Mouse (Mus musculus) stomach, postnatal 0 days (tissue): Measurements from ENCODE around the gene Fam192a. TPM values are rescaled to one million over a fixed set of nuclear protein-coding genes. Genes with fewer than 3 reads are reported as not detected.

Experiments
- ATAC-seq: fragments of 200-750 bp; cut with Nextera tagmentation; 2 replicates; pipeline ENCODE4 v1.8.0; 2017; ENCODE audit not compliant: low FRiP score, low TSS enrichment
- DNase-seq: peaks from one replicate; pipeline ENCODE4 v3.0.0-alpha.2; 2016; ENCODE audit warnings: low spot score
- H3K27ac ChIP-seq: fragments of 300-500 bp; sonication (generic); replicated peaks from 2 replicates; pipeline ENCODE4 v1.5.1; 2014; ENCODE audit warnings: mild to moderate bottlenecking, control low read depth
- H3K27me3 ChIP-seq: fragments of 300-500 bp; sonication (generic); 2 replicates; pipeline ENCODE4 v1.6.1; 2014; ENCODE audit warnings: low read length; ENCODE audit not compliant: control insufficient read depth, insufficient read depth
- H3K36me3 ChIP-seq: fragments of 300-500 bp; sonication (generic); 2 replicates; pipeline ENCODE4 v1.6.1; 2014; ENCODE audit warnings: low read length, mixed read lengths; ENCODE audit not compliant: control insufficient read depth, insufficient read depth
- H3K4me1 ChIP-seq: fragments of 300-500 bp; sonication (generic); replicated peaks from 2 replicates; pipeline ENCODE4 v1.6.1; 2014; ENCODE audit warnings: antibody characterized with exemption; ENCODE audit not compliant: control insufficient read depth, insufficient read depth
- H3K4me2 ChIP-seq: fragments of 300-500 bp; sonication (generic); replicated peaks from 2 replicates; pipeline ENCODE4 v1.6.1; 2014; ENCODE audit warnings: low read depth, mild to moderate bottlenecking, control low read depth, moderate library complexity
- H3K4me3 ChIP-seq: fragments of 300-500 bp; sonication (generic); 2 replicates; pipeline ENCODE4 v1.5.1; 2014; ENCODE audit warnings: low read depth, low read length, control low read depth
- H3K9ac ChIP-seq: fragments of 300-500 bp; sonication (generic); 2 replicates; pipeline ENCODE4 v1.6.1; 2014; ENCODE audit warnings: mild to moderate bottlenecking, low read length, control low read depth, mixed read lengths
- H3K9me3 ChIP-seq: fragments of 300-500 bp; sonication (generic); 2 replicates; pipeline ENCODE4 v1.6.1; 2016; ENCODE audit warnings: low read length; ENCODE audit not compliant: control insufficient read depth
- CTCF ChIP-seq: IDR thresholded peaks from 2 replicates; pipeline ENCODE4 v1.5.1; 2016; ENCODE audit warnings: antibody characterized with exemption, low read depth, mild to moderate bottlenecking, moderate library complexity
- EP300 ChIP-seq: optimal IDR thresholded peaks from 2 replicates; pipeline ENCODE3; 2016; ENCODE audit warnings: antibody characterized with exemption
- WGBS: fragments of 180-500 bp; shearing (Covaris S2); extraction: QIAGEN DNeasy Blood & Tissue Kit; methylation state at CpG from one replicate; pipeline ENCODE4 v1.1.7; 2014; 5-methylcytosine and 5-hydroxymethylcytosine counted together
- polyA plus RNA-seq: library from polyadenylated mRNA; unstranded; fragments of >200 nt; fragmentation: Nextera tagmentation; extraction: Ambion mirVana; gene quantifications from 2 replicates; pipeline ENCODE4 v1.2.1, GENCODE M21; 2015

Gene Fam192a
- polyA plus RNA-seq, 1 experiment from 2014 or later = 44.7 TPM

- DNase-seq = no peak
Observed at GRCm38 (mm10) chr8:94581820-94582483, 19.8 kb downstream of the Fam192a start.

DNA sequence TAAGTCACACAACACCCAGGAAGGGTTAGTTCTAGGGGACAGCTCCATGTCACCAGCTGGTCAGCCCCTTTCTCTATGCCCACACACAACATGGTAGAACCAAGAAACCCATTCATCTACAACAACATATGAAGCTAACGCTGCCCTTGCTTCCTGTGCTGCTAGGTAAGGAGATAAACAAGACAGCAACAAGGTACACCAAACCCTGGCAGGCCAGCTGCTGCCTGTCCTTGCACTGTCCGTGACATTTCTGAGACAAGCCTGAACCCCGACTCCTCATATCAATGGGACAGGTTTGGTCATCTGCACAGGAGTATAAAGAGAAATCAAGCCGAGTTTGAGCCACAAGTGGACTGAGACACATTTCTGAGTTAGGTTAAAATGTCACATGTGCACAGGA is 26.6 kb downstream of the Fam192a start:
- H3K4me1 ChIP-seq = no peaks in the 10 kb centered on the region
- TF ChIP-seq EP300 (no peak), CTCF (no peak)
- no peak for ATAC-seq
- no peak overlapping the region for H3K4me2 ChIP-seq
- H3K36me3 ChIP-seq = peaks cover 24% of the 10 kb centered on the region
- no peaks in the 10 kb centered on the region for H3K9me3 ChIP-seq
- DNase-seq = no peak
- H3K27me3 ChIP-seq = no peaks in the 10 kb centered on the region
- no peak overlapping the region for H3K27ac ChIP-seq
- H3K9ac ChIP-seq = no peak overlapping the region
- no peak overlapping the region for H3K4me3 ChIP-seq
- 94% methylated on average over 4 of the region's 4 CpGs for WGBS

More at GRCm38 (mm10) chr8:94581820-94582483, 19.8 kb downstream of the Fam192a start:
- ATAC-seq = no peak
- Histone ChIP-seq H3K4me3 (no peak overlapping the region), H3K27me3 (no peaks in the 10 kb centered on the region), H3K9ac (no peak overlapping the region), H3K4me2 (no peak overlapping the region), H3K36me3 (peaks cover 25% of the 10 kb centered on the region), H3K9me3 (no peaks in the 10 kb centered on the region), H3K4me1 (no peaks in the 10 kb centered on the region), H3K27ac (no peak overlapping the region)
- WGBS = 85% methylated on average over 7 of the region's 7 CpGs
- no peak for TF ChIP-seq EP300
- TF ChIP-seq CTCF = no peak

- Histone ChIP-seq H3K27ac (no peak overlapping the region), H3K27me3 (no peaks in the 10 kb centered on the region), H3K36me3 (peaks cover 24% of the 10 kb centered on the region), H3K4me2 (no peak overlapping the region), H3K4me3 (no peak overlapping the region), H3K9me3 (no peaks in the 10 kb centered on the region), H3K9ac (no peak overlapping the region), H3K4me1 (no peaks in the 10 kb centered on the region)
- DNase-seq (no peak), ATAC-seq (no peak)
- TF ChIP-seq EP300 = no peak
- no peak for TF ChIP-seq CTCF
- WGBS = 86% methylated on average over 16 of the region's 16 CpGs
Observed at GRCm38 (mm10) chr8:94574159-94574907, 27.5 kb downstream of the Fam192a start.

DNA sequence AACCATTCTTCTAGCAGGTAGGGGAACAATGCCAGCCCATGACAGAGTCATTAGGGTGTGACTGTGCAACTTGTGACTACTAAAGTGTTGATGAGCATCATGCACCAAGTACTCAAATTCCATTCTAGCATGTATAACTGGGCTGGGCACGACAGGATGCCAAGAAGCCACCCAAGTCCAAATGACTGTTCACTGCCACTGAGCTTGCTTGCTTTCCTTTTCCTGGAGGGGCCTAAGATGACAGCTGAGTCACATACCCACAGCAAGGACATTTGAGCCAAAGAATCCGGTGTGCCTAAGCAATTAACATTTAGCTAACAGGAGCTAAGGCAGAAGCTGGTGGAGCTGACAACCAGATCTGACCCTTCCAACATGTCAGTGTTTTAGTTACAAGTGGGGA is 29.9 kb downstream of the Fam192a start:
- Histone ChIP-seq H3K9ac (no peak overlapping the region), H3K4me1 (no peaks in the 10 kb centered on the region), H3K9me3 (no peaks in the 10 kb centered on the region), H3K4me2 (no peak overlapping the region), H3K27me3 (no peaks in the 10 kb centered on the region), H3K4me3 (no peak overlapping the region), H3K36me3 (peaks cover 18% of the 10 kb centered on the region), H3K27ac (no peak overlapping the region)
- no peak for TF ChIP-seq EP300
- no peak for TF ChIP-seq CTCF
- DNase-seq (no peak), ATAC-seq (no peak)
- WGBS = 60% methylated on average over 2 of the region's 2 CpGs

GRCm38 (mm10) chr8:94569419-94569818 is 32.4 kb downstream of the Fam192a start:
- 64% methylated on average over 1 of the region's 1 CpGs for WGBS
- Histone ChIP-seq H3K4me2 (no peak overlapping the region), H3K27ac (no peak overlapping the region), H3K4me1 (no peaks in the 10 kb centered on the region), H3K9ac (no peak overlapping the region), H3K27me3 (no peaks in the 10 kb centered on the region), H3K36me3 (peaks cover 5% of the 10 kb centered on the region; the same call in 1 of the 2 replicates), H3K4me3 (no peak overlapping the region), H3K9me3 (no peaks in the 10 kb centered on the region)
- no peak for DNase-seq
- ATAC-seq = no peak
- TF ChIP-seq EP300 (no peak), CTCF (no peak)

DNA sequence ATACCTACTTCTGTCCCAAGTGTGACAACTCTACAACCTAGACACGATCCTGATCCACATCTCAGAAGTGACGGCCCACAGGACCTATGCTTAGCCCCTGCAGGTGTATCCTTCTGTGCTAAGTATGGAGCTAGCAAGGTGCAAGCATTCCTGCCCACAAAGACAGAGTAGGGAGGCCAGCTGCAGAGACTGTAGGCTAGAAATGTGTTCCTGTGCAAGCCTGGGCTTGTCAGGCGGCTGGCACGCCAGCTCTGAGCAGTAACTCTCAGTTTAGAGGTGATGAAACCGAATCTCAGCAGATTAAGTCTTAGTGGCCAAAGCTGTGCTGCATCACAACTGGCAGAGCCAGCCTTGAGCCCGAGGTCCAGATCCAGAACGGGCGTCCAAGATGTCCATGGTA is 33.7 kb downstream of the Fam192a start:
- DNase-seq (no peak), ATAC-seq (no peak)
- TF ChIP-seq CTCF (no peak), EP300 (no peak)
- Histone ChIP-seq H3K4me3 (no peak overlapping the region), H3K4me1 (no peaks in the 10 kb centered on the region), H3K9ac (no peak overlapping the region), H3K27me3 (no peaks in the 10 kb centered on the region), H3K4me2 (no peak overlapping the region), H3K36me3 (no peaks in the 10 kb centered on the region), H3K9me3 (no peaks in the 10 kb centered on the region), H3K27ac (no peak overlapping the region)
- 79% methylated on average over 8 of the region's 8 CpGs for WGBS
